Mouse (Mus musculus): ENCODE measurements at regions not wholly inside any gene's neighbourhood (a gene's known extent, or its start where the extent isn't known, plus 50 kb on each side); places are given as distances from the start of the nearest gene placed in this dataset.

DNA sequence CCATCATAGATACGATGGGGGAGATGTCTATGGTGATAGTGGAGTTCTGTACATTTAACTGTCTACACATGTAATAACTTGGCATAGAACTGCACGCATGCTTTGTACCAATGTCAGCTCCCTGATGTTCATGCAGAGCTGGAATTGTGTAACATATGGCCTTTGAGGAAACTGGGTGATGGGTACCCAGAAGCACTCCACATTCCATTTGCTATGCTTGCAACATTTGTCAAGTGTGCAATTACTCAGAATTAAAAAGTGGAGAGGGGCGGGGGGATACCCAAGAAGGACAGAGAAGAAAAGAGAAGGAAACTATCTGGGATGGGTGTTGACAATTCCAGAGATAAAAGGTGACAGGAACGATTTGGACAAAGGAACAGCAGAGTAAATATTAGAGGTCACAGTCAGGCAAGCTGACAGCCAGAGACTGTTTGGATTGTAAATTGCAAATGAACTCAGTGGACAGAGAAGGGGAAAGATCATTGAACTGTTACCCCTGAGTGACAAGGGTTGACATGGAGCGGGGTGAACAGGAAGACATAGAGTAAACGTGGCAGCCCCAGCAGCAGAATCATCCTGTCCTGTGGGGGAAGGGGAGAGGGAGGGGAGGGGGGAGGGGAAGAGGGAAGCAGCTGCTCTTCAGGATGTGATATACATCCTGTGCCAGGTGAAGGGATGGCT, 390.1 kb upstream of the Jarid2 start:
- no peak for DNase-seq (ENCODE audit: low read depth, low spot score)

DNA sequence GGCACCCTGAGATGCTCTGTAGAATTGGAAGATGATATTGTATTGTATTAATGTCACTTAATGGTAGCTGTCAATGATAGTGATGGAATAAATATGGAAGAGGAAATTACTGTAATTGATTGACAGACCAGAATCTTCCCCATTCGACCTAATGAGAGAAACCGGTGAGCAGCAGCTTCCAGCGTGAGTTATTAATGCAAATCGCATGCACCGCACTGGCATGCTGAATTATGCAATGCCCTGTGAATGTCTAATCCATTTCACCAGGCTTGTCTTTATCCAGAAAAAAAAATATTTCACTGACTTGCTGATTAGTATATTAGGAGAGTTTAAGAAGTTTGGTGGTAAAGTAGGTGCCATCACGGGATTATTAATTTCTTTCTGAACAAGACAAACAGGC, 384.2 kb upstream of the Jarid2 start:
- DNase-seq (ENCODE audit: low read depth, low spot score): no peak

DNA sequence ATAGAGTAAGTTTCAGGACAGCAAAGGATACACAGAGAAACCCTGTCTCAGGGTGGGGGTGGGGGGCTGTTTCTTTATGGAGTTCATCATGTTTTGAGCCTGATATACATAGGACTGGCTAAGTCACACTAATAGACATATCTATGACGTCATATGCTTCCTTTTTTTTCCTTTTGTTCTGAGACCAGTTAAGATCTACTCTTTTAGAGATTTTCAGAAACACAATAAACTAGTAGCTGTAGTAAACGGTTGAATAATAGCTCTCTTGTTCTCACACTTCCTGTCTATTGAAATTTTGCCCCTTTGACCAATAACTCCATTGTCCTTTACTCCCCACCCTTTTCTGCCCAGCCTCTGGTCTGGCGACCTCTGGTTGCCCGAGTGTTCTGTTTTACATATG, 382.6 kb upstream of the Jarid2 start:
- DNase-seq (ENCODE audit: low read depth, low spot score): no peak

DNA sequence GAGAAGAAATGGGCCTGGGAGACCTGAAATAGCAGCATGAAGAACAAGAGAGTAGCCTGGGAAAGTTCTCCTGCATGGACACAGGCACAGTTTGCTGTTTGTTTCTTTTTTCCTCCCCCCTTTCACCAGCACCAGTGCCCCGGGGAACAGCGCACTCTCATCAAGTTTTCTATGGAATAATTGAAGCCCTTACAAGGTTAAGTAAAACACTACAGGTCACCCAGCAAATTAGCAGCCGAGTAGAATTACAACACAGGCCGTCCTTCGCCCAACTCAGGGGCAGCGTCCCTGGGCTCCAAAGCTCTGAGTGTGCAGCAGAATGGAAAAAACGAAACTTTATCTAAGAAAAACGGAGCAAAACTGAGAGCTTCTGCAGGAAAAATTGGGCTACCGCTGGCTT, 381.6 kb upstream of the Jarid2 start:
- DNase-seq (ENCODE audit: low read depth, low spot score): no peak

DNA sequence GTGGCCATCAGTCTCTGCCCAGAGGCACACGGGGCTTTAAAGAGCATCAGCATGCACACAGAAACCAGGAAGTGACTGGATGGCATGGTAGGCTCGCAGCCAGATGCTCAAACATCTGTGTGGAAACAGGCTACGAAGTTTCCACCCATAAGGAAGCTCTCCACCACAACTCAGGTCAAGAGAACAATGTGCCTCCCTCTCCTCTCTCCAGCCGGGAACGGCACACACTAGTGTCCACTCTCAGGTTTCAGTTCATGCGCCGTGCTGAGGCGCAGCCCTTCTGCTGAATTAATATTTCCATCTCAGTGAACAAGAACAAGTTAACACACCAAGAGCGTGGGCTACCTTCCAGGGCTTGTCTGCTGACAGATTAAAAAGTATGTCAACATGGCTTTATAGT, 375.4 kb upstream of the Jarid2 start:
- DNase-seq (ENCODE audit: low read depth, low spot score): no peak

DNA sequence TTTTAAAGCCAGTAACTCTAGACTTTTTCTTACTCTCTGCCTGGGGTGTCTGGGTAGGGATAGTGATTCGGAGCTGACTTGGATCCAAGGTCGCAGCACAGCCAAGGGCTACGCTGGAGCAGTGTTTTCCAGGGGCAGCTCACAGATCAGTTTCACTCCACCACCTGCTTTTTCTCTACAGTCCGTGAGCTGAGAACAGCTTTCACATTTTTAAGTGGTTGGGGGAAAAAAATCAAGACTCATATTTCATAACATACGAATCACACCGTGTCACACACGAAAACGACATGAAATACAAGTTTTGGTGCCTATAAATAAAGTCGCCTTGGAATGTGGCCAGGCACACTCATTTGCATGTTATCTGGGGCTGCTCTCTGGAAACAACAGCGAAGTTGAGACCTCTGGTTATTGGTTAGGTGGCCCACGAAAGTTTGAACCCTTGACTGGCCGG, 373.5 kb upstream of the Jarid2 start:
- no peak for DNase-seq (ENCODE audit: low read depth, low spot score)

DNA sequence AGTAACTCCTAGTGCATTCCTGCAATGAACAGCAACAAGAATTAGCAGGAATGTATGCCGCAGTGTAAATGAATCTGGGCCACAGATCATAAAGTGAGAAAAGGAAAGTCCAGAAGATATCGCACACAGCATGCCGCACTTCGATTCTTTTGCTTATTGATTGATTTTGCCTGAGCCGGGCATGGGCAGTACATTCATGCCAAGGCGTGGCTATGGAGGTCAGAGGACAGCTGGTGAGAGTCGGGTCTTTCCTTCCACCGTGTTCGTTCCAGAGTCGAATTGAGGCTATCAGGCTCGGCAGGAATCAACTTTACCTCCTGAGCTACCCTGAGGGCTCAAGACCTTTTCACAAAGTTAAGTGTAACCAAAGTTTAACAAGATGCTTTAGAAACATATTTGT, 372.3 kb upstream of the Jarid2 start:
- no peak for DNase-seq (ENCODE audit: low read depth, low spot score)

DNA sequence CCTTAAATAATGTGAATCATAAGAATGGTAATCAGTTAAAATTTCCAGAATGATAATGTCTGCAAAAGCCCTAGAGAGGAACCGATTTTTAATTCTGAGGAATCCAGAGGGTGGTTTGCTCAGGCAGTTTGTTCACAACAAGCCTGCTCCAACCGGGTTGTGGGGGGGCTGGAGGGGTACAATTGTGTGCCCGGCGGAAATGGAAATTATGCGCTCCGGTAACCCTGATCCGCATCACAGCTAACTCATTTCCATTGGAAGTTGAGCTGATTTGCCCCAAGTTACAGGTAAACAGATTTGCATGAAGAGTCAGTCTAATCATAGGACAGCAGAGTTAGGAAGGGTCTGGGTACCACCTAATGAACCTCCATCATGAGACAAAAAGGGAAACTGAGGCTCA, 369.9 kb upstream of the Jarid2 start:
- no peak for DNase-seq (ENCODE audit: low read depth, low spot score)

DNA sequence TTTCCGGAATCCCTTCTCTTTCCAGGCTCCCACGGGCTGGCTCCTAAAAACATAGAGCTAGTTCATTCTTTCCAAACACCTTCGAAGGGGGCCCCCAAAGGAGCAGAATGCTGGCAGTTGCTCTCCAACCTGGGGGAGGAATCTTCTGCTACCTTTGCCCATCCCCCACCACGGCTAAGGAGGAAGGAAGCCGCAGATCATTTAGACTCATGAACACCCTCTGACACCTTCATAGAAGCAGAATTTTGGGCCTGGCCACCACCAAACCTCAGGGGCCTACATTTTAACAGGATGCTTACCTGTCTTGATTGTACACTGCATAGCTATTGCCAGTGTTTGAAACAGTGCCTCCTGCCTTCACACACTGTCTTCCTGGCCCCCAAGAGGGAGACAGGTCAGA, 369.3 kb upstream of the Jarid2 start:
- DNase-seq (ENCODE audit: low read depth, low spot score): no peak

DNA sequence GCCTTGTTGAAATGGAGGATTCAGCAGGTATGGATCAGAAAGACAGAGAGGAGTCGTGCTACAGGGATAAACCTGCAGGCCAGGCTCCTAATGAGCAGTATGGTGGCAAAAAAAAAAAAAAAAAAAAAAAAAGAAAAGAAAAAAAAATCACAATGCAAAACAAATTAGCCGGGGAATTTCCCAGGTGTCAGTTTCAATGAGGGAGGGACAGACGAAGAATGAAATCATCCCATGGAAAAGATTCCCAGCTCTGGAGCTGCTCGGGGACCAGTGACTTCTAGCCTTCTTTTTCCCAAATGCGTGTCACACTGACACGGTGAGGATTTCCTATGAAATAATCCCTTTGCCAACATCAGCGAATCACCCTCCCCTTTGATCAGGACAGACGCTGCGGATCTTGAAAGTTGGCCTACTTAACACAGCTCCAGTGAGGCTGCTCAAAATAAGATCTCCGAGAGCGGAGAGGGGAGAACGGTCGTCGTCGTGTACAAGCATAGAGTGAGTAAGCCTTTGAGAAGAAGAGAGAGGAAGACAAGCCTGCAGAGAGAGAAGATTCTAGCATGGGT, 368.5 kb upstream of the Jarid2 start:
- DNase-seq (ENCODE audit: low read depth, low spot score): no peak

DNA sequence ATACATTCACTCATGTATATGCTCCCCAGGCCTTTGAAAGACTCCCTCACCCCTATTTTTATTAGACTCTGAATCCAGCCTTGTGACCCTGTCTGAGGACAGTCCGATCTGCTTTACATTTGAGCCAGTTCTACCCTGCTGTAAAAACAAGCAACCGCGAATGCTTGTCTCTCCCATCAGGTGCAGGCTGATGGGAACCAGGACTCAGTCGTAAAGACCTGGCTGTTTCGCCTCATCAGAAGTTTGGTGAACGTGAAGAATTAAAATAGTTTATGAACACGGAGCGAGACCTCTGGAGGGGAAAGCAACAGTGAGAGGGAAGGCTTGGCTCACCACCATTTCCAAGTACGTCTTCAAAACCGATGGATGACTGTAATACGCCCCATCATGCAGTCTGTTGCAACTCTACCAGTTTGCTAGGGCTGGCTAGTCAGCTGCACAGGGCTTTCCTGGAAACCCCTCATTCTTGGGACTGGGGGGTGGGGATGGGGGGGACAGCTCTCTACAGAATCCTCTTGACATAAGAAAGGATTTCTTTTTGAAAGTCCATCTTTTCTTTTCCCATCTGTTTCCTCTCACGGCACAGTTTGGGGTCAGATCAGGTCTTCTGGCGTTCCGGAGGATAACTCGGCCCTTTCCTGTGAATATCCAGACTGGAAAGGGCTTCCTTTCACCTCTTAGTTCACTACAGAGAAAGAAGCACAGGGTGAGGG, 366.8 kb upstream of the Jarid2 start:
- no peak for DNase-seq (ENCODE audit: low read depth, low spot score)

DNA sequence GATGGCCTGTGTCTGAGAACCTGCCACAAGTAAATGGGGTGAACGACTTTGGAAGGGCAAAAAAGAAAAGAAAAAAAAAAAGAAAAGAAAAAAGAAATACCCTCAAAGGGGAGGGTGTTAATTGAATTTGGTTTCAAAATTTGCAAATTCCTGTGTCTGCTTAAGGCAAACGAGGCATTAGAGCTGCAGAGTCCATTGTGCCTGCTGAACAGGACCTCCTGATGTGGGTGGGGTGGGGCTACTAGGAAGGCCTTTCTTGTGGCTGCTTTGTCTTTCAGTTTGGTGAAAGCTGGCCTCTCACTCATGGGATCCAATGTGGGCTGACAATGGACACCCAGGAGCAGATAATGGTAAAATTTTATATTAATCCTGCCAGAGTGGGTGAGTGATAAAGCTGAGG, 366.3 kb upstream of the Jarid2 start:
- no peak for DNase-seq (ENCODE audit: low read depth, low spot score)

DNA sequence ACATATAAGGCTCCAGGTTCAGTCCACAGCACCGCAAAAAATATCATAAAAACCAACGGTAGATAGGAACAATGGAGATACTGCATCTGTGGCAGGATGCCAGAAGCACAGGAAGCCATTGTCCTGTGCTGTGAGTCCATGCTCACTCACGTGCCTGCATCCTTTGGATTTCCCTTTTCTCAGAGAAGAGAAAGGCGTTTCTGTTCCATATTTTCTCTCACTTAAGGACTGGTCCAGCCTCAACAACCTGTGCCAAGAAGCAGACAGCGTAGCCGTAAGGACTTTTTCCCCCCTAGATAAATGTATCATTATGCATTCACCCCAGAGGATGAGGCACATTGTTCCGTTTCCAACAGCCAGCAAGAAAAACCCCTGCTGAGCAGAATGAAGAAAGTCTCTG, 360.0 kb upstream of the Jarid2 start:
- no peak for DNase-seq (ENCODE audit: low read depth, low spot score)

DNA sequence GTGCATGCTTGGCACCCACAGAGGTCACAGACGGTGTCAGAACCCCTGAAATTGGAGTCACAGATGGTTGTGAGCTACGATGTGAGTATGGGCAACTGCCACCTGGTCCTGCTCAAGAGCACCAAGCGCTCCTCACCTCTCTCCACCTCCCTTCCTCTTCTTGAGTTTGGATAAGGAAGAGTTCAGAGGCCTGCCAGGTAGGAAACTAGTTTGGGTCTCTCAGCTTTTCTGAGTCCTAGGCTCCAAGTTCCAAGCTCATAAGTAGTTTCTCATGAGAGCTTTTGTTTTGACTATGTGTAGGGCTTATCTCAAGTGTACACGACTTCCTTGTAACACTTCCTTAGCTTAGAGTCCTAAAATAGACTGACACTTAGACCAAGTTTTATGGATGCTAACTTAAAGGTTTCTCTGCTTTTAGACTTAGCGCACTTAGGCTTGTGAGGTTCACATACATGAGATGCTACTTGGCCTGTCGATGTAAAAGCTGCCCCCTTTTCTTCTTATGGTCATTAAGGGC, 356.9 kb upstream of the Jarid2 start:
- no peak for DNase-seq (ENCODE audit: low read depth, low spot score)

DNA sequence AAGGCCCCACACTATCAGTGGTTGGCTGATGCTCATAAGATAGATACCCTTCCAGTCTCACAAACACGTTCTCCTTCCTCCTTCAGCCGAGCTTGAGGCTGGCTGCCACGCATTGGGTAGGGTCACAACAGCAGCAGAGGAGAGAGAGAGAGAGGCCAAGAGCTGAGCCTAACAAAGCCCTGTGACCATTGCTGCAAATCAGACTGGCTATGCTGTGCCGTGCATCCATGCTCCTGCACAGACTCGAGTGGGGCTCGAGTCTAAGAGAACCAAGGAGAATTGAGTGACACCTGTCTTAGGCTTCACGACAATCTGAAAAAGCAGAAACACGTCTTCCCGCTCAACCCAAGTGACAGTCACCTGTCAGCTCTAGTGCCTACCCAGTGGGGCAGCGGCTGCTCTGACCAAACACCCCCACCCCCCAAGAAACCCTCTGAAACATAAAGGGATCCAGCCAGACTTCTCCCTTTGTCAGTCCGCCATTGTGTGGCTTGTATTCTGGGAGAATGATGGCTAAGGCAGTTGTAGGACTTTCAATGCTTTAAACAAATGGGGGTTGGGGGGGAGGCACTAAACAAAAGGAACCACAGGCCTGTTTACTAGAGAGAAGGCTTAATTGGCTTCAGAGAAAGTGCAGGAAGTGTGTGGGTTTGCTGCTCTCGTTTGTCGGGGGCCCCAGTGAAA, 353.7 kb upstream of the Jarid2 start:
- no peak for DNase-seq (ENCODE audit: low read depth, low spot score)

DNA sequence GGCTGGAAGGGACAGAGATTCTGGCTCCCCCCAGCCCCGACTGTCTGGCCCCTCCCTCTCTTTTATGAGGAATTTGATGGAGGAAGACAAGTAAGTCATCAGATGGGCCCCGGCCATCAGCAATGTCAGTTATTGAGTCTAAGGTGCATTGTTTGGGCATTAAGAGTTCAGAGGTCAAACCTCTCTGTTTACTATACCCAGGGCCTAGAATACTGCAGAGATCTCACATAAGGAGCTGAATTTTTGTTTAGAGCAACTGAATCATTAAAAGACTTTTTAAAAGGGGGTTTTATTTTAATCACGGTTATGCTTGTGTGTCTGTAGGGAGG, 353.1 kb upstream of the Jarid2 start:
- DNase-seq (ENCODE audit: low read depth, low spot score): no peak

DNA sequence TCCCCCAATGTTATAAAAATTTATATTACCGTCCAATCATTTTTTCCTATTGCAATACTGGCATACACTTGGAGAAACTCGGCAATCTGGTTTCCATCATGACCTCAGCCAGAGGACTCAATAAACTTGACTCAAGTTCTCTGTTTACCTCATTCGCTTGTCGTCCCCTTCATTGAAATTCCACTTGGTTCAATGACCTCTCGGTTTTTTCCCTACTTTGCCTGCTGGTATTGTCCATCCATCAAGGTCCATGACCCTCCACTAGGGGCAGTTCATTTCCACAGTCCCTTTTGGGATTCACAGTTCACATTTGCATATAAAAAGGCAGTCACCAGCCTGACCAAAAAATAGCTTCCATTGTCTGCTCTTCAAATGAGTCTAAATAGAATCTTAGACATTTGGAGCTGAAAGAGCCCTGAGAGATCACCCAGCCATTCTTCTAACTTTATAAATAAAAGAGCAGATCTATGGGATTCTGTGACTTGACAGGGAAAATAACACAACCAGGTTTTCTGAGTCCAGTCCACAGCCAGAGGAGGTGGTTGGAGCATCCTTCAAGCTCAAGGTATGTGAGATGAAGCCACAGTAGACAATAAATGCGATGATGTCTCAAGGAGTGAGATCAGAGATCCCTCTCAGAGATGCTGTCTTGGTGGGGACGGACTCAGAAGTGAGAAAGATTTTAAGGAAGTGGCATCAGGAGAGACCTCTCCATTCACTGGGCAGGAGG, 347.4 kb upstream of the Jarid2 start:
- DNase-seq (ENCODE audit: low read depth, low spot score): no peak

DNA sequence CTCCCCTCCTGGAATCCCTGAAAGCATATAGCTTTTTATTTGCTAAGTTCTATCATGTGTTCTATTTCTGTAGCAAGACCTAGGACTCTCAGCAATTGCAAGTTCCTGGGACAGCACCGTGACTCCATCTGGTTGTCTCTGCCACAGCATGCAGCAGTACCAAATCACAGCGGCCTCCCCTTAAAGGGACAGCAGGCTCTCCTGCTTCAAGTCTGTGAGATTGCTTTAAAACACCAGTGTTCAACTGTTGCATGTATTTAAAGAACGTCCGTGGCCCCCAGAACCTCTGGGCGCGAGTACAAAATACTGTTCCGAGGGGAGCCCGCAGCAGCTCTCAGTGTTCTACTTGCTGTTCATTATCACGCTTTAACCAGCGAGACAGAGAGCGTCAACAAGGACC, 346.0 kb upstream of the Jarid2 start:
- no peak for DNase-seq (ENCODE audit: low read depth, low spot score)

DNA sequence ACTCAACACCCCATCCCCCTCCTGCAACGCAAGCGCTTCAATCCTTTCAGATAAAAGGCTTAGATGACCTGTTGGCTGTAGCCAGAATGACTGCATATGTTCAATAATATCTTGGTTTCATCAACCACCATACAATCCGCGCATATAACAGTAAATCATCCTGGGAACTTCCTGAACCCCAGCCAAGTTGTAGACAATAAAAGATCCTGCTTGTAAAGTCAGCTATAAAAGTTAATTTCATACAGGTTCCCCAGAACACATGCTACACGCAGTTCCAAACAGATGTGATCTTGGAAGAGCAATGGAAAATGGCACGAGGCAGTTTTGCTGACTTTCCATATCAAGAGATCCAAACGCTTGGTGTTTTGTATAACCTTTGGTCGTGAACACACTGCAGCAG, 342.5 kb upstream of the Jarid2 start:
- no peak for DNase-seq (ENCODE audit: low read depth, low spot score)

DNA sequence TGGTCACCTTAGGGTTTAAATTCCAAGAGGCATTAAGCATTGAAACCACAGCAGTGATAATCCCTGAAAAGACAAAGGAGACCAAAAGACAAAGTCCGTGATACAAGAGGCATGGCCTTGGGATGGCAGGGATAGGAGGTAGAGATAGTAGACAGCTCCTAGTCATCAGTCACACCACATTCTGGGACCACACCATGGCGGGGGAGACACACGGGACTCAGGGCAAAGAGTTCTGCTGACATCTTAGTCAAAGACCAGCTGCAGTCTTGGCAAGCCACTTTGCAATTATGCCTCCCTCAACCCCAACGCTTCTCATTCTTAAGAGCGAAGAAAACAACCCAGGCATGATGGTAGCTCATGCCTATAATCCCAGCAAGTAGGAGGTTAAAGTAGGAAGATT, 339.6 kb upstream of the Jarid2 start:
- DNase-seq (ENCODE audit: low read depth, low spot score): no peak

DNA sequence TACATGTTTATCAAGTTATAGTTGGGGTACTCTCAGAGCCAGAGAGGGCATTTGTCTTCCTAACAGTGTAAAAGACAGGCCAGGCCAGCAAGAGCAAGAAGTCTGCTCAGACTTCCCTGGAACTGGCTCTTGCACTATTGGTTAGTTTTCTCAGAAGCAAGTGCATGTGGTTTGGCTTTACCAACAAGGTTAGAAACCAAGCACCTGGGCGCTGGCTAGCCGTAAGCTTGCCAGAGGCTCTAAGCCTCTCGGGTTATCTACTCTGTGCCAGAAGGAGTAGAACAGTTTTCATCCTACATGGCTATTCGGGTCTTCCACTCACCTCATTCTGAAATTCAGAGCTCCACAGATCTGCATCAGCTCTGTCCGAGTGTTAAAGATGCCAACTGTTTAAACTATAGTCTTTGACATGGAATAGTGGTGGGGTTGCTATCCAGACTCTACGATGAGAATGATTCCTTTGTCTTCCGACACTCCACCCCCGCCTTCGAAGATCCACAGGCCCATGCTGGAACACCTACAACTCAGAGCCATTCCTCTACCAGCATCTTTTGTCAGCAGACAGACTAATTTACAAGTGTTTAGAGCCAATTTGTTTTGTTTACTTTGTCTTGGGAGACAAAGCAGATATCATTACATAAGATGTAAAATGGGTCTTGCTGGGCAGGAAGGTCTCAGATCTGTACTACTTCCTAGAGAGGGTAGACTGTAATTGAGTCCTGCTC, 338.4 kb upstream of the Jarid2 start:
- DNase-seq (ENCODE audit: low read depth, low spot score): no peak

Measured in c-Kit-negative CD71-positive TER-119-positive erythroid progenitor cells, embryonic 14.5 days (primary cell).